Mouse (Mus musculus) right cerebral cortex, postnatal 25 days (tissue): ENCODE results near the gene Akr1b8.
"Not testable (repeated sequence)": the region's sequence is repeated elsewhere in the genome, so short reads cannot be mapped to it uniquely, and the experiment has no call there.

Experiments used
- DNase-seq: peaks from one replicate; pipeline ENCODE4 v3.0.0; 2022

The Akr1b8 gene

DNA sequence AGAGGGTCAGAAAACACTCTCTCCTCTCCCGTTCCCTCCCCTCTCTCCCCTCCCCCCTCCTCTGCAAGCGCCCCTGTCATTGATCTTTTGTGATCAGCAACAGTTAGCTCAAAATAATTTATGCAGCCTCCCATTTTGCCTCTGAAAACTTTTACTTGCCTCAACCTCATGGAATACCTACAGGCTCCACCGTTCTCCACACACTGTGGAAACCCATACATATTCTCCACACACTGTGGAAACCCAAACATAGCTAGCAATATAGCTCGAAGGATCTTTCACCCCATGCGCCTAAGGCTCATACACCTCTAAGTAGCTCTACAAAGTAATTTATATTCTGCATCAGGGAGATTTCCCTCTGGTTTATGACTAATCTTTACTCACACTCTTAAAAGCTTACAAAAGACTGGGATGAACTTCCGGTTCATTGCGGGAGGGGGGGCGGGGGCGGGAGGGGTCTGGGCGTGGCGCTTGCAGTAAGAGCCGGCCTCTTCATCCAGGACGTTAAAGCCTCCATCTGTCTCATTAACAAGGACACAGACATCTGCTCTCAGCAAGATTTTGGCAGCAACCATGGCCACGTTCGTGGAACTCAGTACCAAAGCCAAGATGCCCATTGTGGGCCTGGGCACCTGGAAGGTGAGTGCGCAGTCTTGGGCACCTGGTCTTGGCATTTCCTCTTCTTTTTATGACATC lies at the start of gene Akr1b8:
Gene Akr1b8, plus strand, starts transcription at position 462 of the 696 bp plus-strand sequence.
- no peak for DNase-seq

GRCm38 (mm10) chr6:34304675-34305241 lies 49.2 kb upstream of the Akr1b8 start:
- DNase-seq, result no peak

DNA sequence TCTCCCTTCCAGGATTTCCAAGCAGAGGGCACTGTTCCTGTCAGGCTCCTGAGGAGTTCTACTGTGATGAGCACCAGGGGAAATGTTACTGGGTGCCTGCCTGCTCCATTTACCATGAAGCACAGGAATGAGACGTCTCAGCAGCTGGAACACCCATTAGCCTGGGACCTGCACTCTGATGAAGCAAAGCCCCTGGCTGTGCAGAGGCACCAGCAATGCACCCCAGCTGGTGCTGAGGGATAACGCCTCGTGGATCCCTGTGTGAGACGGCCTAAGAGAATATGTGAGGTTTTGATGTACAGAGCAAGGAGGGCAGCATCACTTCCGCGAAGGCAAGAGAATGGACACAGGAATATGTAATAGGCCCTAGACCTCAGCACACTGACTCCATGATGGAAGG lies 47.1 kb upstream of the Akr1b8 start:
- no peak for DNase-seq

DNA sequence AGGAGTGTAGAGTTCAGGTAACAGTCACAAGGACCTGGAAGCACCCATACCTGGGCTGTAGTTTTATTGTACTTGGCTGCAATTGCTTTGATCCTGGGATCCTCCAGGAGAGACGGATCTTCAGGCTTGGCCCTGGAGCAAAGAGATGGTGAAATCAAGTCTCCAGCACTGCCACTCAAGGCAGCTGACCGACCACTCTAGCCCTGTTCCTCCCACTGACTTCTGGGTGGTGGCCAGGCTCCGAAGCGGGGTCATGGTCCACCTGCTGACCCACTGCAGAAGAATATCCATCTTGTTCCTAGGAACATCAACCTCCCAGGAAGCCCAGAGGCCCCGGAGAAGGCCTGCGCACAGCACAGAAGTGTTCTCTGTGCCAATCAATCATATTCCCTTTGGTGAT lies 44.4 kb upstream of the Akr1b8 start:
- DNase-seq, result no peak

GRCm38 (mm10) chr6:34310023-34310595 lies 43.8 kb upstream of the Akr1b8 start:
- DNase-seq, result no peak

DNA sequence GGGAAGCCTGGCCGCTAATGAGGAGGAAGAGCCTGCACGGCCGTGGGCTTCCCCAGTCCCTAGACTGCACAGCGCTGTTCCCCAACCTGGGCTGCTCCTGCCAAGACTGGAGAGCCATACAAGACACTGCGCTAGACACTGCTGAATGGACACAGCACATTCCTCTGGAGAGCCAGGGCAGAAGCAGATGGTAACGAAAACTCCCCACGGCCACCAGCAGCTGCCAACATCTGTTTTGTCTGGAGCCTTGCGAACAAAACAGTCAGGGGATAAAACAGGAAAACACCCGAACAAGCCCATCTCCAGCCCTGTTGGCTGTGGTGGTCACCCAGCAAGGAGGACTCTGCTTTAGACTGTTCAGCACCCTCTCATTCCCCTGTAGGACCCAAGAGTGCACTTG lies 40.5 kb upstream of the Akr1b8 start:
- DNase-seq, result no peak

GRCm38 (mm10) chr6:34313921-34314320 lies 40.0 kb upstream of the Akr1b8 start:
- no peak for DNase-seq

GRCm38 (mm10) chr6:34316854-34317771 lies 36.8 kb upstream of the Akr1b8 start, which contains the start of gene Akr1b3:
Gene Akr1b3 (minus strand): TSS chr6:34317478.
- DNase-seq, result peak; percentile 90

DNA sequence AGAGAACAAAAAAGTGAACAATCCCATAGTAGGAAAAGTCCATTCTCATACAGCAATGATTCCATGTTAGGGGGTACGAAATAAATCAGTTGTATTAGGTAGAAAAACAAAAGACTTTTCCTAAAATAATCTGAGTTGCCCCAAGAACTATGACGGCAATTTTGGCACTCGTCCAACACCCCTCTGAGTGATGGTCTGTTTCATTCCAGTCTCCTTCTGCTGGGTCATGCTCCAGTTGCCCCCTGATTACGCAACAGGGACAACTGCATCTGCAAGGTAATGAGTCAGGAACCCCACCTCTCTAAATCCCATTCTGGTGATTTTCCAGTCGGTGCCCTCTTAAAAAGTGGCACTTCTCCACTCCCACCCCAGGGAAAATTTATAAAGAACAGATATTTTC lies 35.7 kb upstream of the Akr1b8 start:
- DNase-seq, result no peak

DNA sequence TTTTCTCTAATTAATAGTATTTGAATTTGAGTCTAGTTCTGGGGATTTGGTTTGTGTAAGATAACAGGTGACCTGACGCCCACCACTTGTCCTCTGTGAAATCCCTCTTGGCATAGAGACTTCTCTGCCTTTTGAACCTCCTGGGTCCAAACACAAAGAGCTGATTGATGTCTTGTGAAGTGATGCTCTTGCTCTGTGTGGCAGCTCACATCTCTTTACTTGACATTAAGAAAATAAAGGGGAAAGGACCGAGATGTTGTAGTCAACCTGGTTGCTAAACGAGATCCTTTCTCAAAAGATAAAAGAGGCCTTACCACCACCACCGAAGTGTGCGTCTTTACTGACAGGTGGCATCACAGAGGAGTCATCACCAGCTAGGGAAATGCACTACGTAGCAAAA lies 35.3 kb upstream of the Akr1b8 start:
- DNase-seq, result no peak

GRCm38 (mm10) chr6:34322121-34322520 lies 31.8 kb upstream of the Akr1b8 start:
- DNase-seq, result no peak

- no peak for DNase-seq
Measured at GRCm38 (mm10) chr6:34331379-34331778, 22.5 kb upstream of the Akr1b8 start.

DNA sequence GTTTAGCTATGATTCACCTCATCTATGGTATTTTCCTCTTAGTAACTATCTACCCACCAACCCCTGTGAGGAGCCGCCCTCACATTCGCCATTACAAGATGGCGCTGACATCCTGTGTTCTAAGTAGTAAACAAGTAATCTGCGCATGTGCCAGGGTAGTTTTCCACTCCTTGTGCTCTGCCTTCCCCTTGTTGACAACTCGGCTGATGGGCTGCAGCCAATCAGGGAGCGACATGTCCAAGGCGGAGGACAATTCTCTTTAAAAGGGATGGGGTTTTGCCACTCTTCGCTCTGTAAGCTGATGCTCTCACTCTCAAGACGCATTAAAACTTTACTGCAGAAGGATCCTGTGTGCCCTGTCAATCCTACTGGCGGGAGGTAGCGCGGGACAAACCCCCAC lies 22.1 kb upstream of the Akr1b8 start:
- DNase-seq, result not testable (repeated sequence)

DNA sequence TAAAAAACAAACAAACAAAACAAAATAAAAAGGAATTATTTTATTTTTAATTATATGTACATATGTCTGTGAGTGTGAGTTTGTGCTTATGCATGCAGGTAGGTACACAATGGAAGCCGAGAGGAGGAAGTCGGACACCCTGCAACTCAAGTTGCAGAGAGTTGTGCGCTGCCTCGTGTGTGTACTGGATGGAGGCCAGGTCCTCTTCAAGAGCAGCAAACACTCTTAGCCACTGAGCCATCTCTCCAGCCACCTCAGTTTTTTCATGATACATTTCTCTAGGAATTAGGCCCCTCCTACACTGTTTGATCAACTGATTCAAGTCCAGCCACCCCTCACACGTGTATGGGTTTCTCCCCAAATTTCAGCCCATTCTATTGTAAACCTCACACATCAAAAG lies 19.2 kb upstream of the Akr1b8 start:
- DNase-seq, result no peak

GRCm38 (mm10) chr6:34337799-34338198 lies 16.1 kb upstream of the Akr1b8 start:
- no peak for DNase-seq

DNA sequence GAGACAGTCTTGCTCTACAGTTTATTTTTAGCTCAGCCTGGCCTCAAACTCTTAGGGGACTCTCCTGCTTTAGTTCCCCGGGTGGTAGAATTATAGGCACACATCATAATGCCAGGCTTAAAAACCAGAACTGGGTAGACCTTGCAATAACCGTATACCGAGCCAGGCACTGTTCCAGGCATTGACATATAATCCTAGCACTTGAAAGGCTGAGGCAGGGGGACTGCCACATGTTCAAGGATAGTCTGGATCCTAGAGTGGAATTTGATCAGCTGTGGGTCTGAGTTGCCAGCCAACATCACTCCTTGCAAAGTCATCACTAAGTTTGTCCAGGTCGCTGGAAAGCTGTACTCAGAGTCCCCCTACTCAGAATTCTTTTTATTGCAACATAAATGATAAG lies 11.9 kb upstream of the Akr1b8 start:
- DNase-seq, result no peak

- DNase-seq, result no peak
Measured at GRCm38 (mm10) chr6:34342476-34342875, 11.4 kb upstream of the Akr1b8 start.

DNA sequence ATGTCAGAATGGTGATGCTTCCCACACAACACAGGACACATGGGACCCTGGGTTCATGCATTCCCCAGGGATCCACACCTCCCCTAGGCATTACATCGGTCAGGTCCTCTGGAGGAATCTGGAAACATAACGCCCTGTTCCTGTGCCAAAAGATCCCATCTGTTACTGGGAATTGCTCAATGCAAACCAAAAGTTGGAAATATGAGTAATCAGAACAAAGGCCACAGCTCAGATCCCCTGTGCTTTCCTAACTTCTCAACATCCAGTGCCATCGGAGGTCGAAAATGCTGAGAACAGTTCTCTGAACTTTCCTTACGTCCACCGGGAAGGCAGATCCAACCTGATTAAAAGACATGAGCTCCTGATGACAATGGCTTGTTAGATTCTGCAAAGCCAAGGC lies 10.5 kb upstream of the Akr1b8 start:
- DNase-seq, result no peak

GRCm38 (mm10) chr6:34344135-34344850 lies 9.6 kb upstream of the Akr1b8 start:
- DNase-seq, result no peak

DNA sequence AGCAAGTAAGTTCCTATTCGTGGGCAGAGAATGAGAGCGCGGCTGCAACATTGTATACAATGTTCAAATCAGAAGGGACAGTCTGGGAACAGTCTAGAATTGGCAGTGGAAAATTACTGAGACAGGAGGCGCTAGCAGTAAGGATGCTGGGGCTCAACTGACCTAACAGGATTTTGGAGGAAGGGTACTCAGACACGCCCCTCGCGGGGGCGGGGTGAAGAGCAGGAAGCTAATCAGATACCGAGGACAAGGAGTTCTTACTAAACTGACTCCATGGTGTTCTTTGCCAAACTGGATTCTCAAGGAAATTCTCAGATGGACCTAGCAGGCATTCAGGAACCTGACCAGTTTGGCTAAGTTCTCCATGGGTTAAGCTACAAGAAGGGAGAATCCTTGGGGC lies 9.0 kb upstream of the Akr1b8 start:
- no peak for DNase-seq

DNA sequence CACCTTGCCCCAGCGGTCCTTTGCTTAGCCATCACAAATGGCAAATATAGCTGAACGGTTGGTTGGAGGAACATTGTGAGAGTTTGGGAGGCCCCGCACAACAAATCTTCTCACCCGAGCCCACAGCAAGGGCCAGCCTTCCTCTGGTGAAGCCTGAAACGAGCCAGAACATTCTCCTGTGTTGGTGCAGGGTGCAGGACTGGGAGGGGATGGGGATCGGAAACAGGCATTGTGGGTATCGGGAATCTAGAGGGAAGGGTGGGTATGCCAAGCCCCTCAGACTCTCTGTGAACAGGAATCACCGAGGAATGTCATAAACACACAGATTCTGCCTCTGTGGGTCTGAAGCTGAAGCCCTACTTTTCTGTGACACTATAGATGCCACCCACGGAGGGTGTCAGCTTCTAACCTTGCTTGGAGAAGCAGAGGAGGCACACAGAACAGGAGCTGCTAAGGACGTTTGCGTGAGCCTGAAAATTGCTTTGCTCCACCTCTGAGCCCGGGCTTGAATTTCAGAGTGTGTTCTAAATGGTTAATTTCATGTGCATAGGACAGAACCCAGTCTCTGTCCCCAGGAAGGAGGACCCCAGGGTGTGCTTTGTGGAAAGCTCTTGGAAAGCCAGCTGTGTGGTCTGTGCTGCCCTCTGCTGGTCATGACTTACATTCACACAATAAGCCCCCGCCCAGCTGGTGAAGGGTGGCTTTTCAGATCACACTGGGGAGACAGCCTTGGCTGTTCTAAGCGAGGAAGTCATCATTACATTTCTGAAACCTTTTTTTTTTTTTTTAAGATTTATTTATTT lies 7.6 kb upstream of the Akr1b8 start:
- peak; percentile 63 for DNase-seq
